Mouse (Mus musculus): Measurements from ENCODE around the gene Rad51d. TPM values are rescaled to one million over a fixed set of nuclear protein-coding genes. Genes with fewer than 3 reads are reported as not detected.

Gene Rad51d
- polyA plus RNA-seq, 1 experiment from 2014 or later, result 17.2 TPM

GRCm38 (mm10) chr11:82883180-82883579 lies 7.2 kb downstream of the Rad51d start:
- Histone ChIP-seq H3K27me3 (ENCODE audit: control insufficient read depth, insufficient read depth, low read length) (no peaks in the 10 kb centered on the region), H3K9me3 (ENCODE audit: control insufficient read depth, low read length) (no peaks in the 10 kb centered on the region), H3K27ac (replicated peaks; ENCODE audit: low read depth, low read length) (no peak overlapping the region), H3K4me3 (replicated peaks; ENCODE audit: low read depth, low read length) (no peak overlapping the region), H3K4me1 (ENCODE audit: control insufficient read depth, insufficient read depth, low read length) (0 out of 2 replicates have a peak, but pooled peaks cover under 1% of the 10 kb centered on the region), H3K36me3 (ENCODE audit: control insufficient read depth, insufficient read depth, low read length) (no peaks in the 10 kb centered on the region), H3K9ac (replicated peaks; ENCODE audit: low read length) (no peak overlapping the region), H3K4me2 (ENCODE audit: low read length) (no peak overlapping the region)
- WGBS, result 76% methylated on average over 8 of the region's 8 CpGs
- DNase-seq (no peak), ATAC-seq (ENCODE audit: low FRiP score, low TSS enrichment) (no peak)

- Histone ChIP-seq H3K9me3 (ENCODE audit: control insufficient read depth, low read length) (no peaks in the 10 kb centered on the region), H3K36me3 (ENCODE audit: control insufficient read depth, insufficient read depth, low read length) (no peaks in the 10 kb centered on the region), H3K4me2 (ENCODE audit: low read length) (no peak overlapping the region), H3K27ac (replicated peaks; ENCODE audit: low read depth, low read length) (no peak overlapping the region), H3K9ac (replicated peaks; ENCODE audit: low read length) (no peak overlapping the region), H3K4me1 (ENCODE audit: control insufficient read depth, insufficient read depth, low read length) (no peaks in the 10 kb centered on the region), H3K4me3 (replicated peaks; ENCODE audit: low read depth, low read length) (no peak overlapping the region), H3K27me3 (ENCODE audit: control insufficient read depth, insufficient read depth, low read length) (no peaks in the 10 kb centered on the region)
- WGBS, result 83% methylated on average over 7 of the region's 7 CpGs
- DNase-seq (no peak), ATAC-seq (ENCODE audit: low FRiP score, low TSS enrichment) (no peak)
These were observed 12.6 kb downstream of the Rad51d start for GRCm38 (mm10) chr11:82877726-82878344.

- 93% methylated on average over 5 of the region's 5 CpGs for WGBS
- Histone ChIP-seq H3K27me3 (ENCODE audit: control insufficient read depth, insufficient read depth, low read length) (no peaks in the 10 kb centered on the region), H3K4me3 (replicated peaks; ENCODE audit: low read depth, low read length) (no peak overlapping the region), H3K36me3 (ENCODE audit: control insufficient read depth, insufficient read depth, low read length) (no peaks in the 10 kb centered on the region), H3K4me1 (ENCODE audit: control insufficient read depth, insufficient read depth, low read length) (no peaks in the 10 kb centered on the region), H3K9ac (replicated peaks; ENCODE audit: low read length) (no peak overlapping the region), H3K27ac (replicated peaks; ENCODE audit: low read depth, low read length) (no peak overlapping the region), H3K9me3 (ENCODE audit: control insufficient read depth, low read length) (no peaks in the 10 kb centered on the region), H3K4me2 (ENCODE audit: low read length) (no peak overlapping the region)
- no peak for DNase-seq
- no peak for ATAC-seq (ENCODE audit: low FRiP score, low TSS enrichment)
These were observed 14.8 kb downstream of the Rad51d start for GRCm38 (mm10) chr11:82875631-82876030.

- DNase-seq (no peak), ATAC-seq (ENCODE audit: low FRiP score, low TSS enrichment) (no peak)
- Histone ChIP-seq H3K9ac (replicated peaks; ENCODE audit: low read length) (no peak overlapping the region), H3K9me3 (ENCODE audit: control insufficient read depth, low read length) (no peaks in the 10 kb centered on the region), H3K27me3 (ENCODE audit: control insufficient read depth, insufficient read depth, low read length) (no peaks in the 10 kb centered on the region), H3K4me2 (ENCODE audit: low read length) (no peak overlapping the region), H3K27ac (replicated peaks; ENCODE audit: low read depth, low read length) (no peak overlapping the region), H3K36me3 (ENCODE audit: control insufficient read depth, insufficient read depth, low read length) (no peaks in the 10 kb centered on the region), H3K4me1 (ENCODE audit: control insufficient read depth, insufficient read depth, low read length) (no peaks in the 10 kb centered on the region), H3K4me3 (replicated peaks; ENCODE audit: low read depth, low read length) (no peak overlapping the region)
- WGBS, result 73% methylated on average over 5 of the region's 5 CpGs
These were observed 15.5 kb downstream of the Rad51d start for GRCm38 (mm10) chr11:82874924-82875323.

- peak within 1 kb of the TSS; percentile 83 for H3K4me2 ChIP-seq (ENCODE audit: low read length)
- H3K9me3 ChIP-seq (ENCODE audit: control insufficient read depth, low read length), result no peaks in the 10 kb centered on the region
- peak within 1 kb of the TSS; percentile 69 for H3K4me3 ChIP-seq (replicated peaks; ENCODE audit: low read depth, low read length)
- DNase-seq (peak; percentile 97), ATAC-seq (ENCODE audit: low FRiP score, low TSS enrichment) (peak; percentile 91; the same call in 1 of the 2 replicates)
- H3K27me3 ChIP-seq (ENCODE audit: control insufficient read depth, insufficient read depth, low read length), result no peaks in the 10 kb centered on the region
- no peaks in the 10 kb centered on the region for H3K36me3 ChIP-seq (ENCODE audit: control insufficient read depth, insufficient read depth, low read length)
- peak within 1 kb of the TSS; percentile 68 for H3K9ac ChIP-seq (replicated peaks; ENCODE audit: low read length)
- H3K4me1 ChIP-seq (ENCODE audit: control insufficient read depth, insufficient read depth, low read length), result no peaks in the 10 kb centered on the region
- WGBS, result under 1% methylated on average over 43 of the region's 43 CpGs
- no peak within 1 kb of the TSS for H3K27ac ChIP-seq (replicated peaks; ENCODE audit: low read depth, low read length)
These were observed 19.4 kb downstream of the Rad51d start, which contains the start of gene Rffl for GRCm38 (mm10) chr11:82871031-82871446. Rffl (minus strand) TSS chr11:82871210.

- DNase-seq (peak; percentile 44), ATAC-seq (ENCODE audit: low FRiP score, low TSS enrichment) (no peak)
- H3K4me1 ChIP-seq (ENCODE audit: control insufficient read depth, insufficient read depth, low read length), result no peaks in the 10 kb centered on the region
- no peaks in the 10 kb centered on the region for H3K27me3 ChIP-seq (ENCODE audit: control insufficient read depth, insufficient read depth, low read length)
- peak overlapping the region; percentile 68 for H3K9ac ChIP-seq (replicated peaks; ENCODE audit: low read length)
- 5% methylated on average over 36 of the region's 36 CpGs for WGBS
- H3K9me3 ChIP-seq (ENCODE audit: control insufficient read depth, low read length), result no peaks in the 10 kb centered on the region
- H3K36me3 ChIP-seq (ENCODE audit: control insufficient read depth, insufficient read depth, low read length), result no peaks in the 10 kb centered on the region
- H3K4me2 ChIP-seq (ENCODE audit: low read length), result peak overlapping the region; percentile 83
- H3K27ac ChIP-seq (replicated peaks; ENCODE audit: low read depth, low read length), result no peak overlapping the region
- peak overlapping the region; percentile 69 for H3K4me3 ChIP-seq (replicated peaks; ENCODE audit: low read depth, low read length)
These were observed 20.0 kb downstream of the Rad51d start for GRCm38 (mm10) chr11:82870173-82871030.

GRCm38 (mm10) chr11:82869506-82870172 lies 20.8 kb downstream of the Rad51d start:
- H3K9ac ChIP-seq (replicated peaks; ENCODE audit: low read length), result no peak overlapping the region
- no peaks in the 10 kb centered on the region for H3K27me3 ChIP-seq (ENCODE audit: control insufficient read depth, insufficient read depth, low read length)
- no peak overlapping the region for H3K4me3 ChIP-seq (replicated peaks; ENCODE audit: low read depth, low read length)
- H3K27ac ChIP-seq (replicated peaks; ENCODE audit: low read depth, low read length), result no peak overlapping the region
- no peaks in the 10 kb centered on the region for H3K36me3 ChIP-seq (ENCODE audit: control insufficient read depth, insufficient read depth, low read length)
- H3K9me3 ChIP-seq (ENCODE audit: control insufficient read depth, low read length), result no peaks in the 10 kb centered on the region
- WGBS, result 78% methylated on average over 9 of the region's 9 CpGs
- no peak for ATAC-seq (ENCODE audit: low FRiP score, low TSS enrichment)
- peak overlapping the region; percentile 83; the same call in 1 of the 2 replicates for H3K4me2 ChIP-seq (ENCODE audit: low read length)
- no peak for DNase-seq
- no peaks in the 10 kb centered on the region for H3K4me1 ChIP-seq (ENCODE audit: control insufficient read depth, insufficient read depth, low read length)

GRCm38 (mm10) chr11:82867956-82868355 lies 22.5 kb downstream of the Rad51d start:
- Histone ChIP-seq H3K4me1 (ENCODE audit: control insufficient read depth, insufficient read depth, low read length) (no peaks in the 10 kb centered on the region; the same call in 1 of the 2 replicates), H3K36me3 (ENCODE audit: control insufficient read depth, insufficient read depth, low read length) (no peaks in the 10 kb centered on the region), H3K9me3 (ENCODE audit: control insufficient read depth, low read length) (no peaks in the 10 kb centered on the region), H3K27ac (replicated peaks; ENCODE audit: low read depth, low read length) (no peak overlapping the region), H3K4me2 (ENCODE audit: low read length) (no peak overlapping the region), H3K27me3 (ENCODE audit: control insufficient read depth, insufficient read depth, low read length) (no peaks in the 10 kb centered on the region), H3K4me3 (replicated peaks; ENCODE audit: low read depth, low read length) (no peak overlapping the region), H3K9ac (replicated peaks; ENCODE audit: low read length) (no peak overlapping the region)
- no peak for ATAC-seq (ENCODE audit: low FRiP score, low TSS enrichment)
- WGBS, result 75% methylated on average over 5 of the region's 5 CpGs
- DNase-seq, result no peak
